Mouse (Mus musculus) hindbrain, embryonic 11.5 days (tissue): Measurements from ENCODE around the gene Car5a. TPM values are rescaled to one million over a fixed set of nuclear protein-coding genes. Genes with fewer than 3 reads are reported as not detected.

ENCODE experiments used
- ATAC-seq: fragments of 200-750 bp; cut with Nextera tagmentation; 2 replicates; pipeline ENCODE4 v1.8.0; 2017; ENCODE audit warnings: mild to moderate bottlenecking, moderate TSS enrichment, moderate library complexity; ENCODE audit not compliant: low FRiP score
- DNase-seq: peaks from one replicate; pipeline ENCODE4 v3.0.0-alpha.2; 2015; ENCODE audit warnings: low spot score
- H3K27ac ChIP-seq: fragments of 300-500 bp; sonication (generic); 2 replicates; pipeline ENCODE4 v1.5.1; 2014; ENCODE audit warnings: mild to moderate bottlenecking, low read depth, low read length
- H3K27me3 ChIP-seq: fragments of 300-500 bp; sonication (generic); 2 replicates; pipeline ENCODE4 v1.6.1; 2014; ENCODE audit warnings: mild to moderate bottlenecking, low read length, moderate library complexity, mixed read lengths; ENCODE audit not compliant: control insufficient read depth, insufficient read depth
- H3K36me3 ChIP-seq: fragments of 300-500 bp; sonication (generic); 2 replicates; pipeline ENCODE4 v1.6.1; 2014; ENCODE audit warnings: mild to moderate bottlenecking, low read length, moderate library complexity, mixed read lengths; ENCODE audit not compliant: control insufficient read depth, insufficient read depth
- H3K4me1 ChIP-seq: fragments of 300-500 bp; sonication (generic); replicated peaks from 2 replicates; pipeline ENCODE4 v1.6.1; 2014; ENCODE audit warnings: low read length, mixed read lengths; ENCODE audit not compliant: control insufficient read depth, insufficient read depth
- H3K4me2 ChIP-seq: fragments of 300-500 bp; sonication (generic); replicated peaks from 2 replicates; pipeline ENCODE4 v1.6.1; 2014; ENCODE audit warnings: mild to moderate bottlenecking, low read depth, low read length
- H3K4me3 ChIP-seq: fragments of 300-500 bp; sonication (generic); 2 replicates; pipeline ENCODE4 v1.5.1; 2014; ENCODE audit warnings: low read depth, low read length
- H3K9ac ChIP-seq: fragments of 300-500 bp; sonication (generic); 2 replicates; pipeline ENCODE4 v1.6.1; 2014; ENCODE audit warnings: low read depth, low read length
- H3K9me3 ChIP-seq: fragments of 300-500 bp; sonication (generic); 2 replicates; pipeline ENCODE4 v1.6.1; 2016; ENCODE audit warnings: low read length; ENCODE audit not compliant: control insufficient read depth
- WGBS: fragments of 180-500 bp; shearing (Covaris S2); extraction: QIAGEN DNeasy Blood & Tissue Kit; methylation state at CpG from one replicate; pipeline ENCODE4 v1.1.7; 2014; 5-methylcytosine and 5-hydroxymethylcytosine counted together
- polyA plus RNA-seq: library from polyadenylated mRNA; unstranded; fragments of >200 nt; fragmentation: Nextera tagmentation; extraction: Ambion mirVana; gene quantifications from 2 replicates; pipeline ENCODE4 v1.2.1, GENCODE M21; 2014

The Car5a gene
- polyA plus RNA-seq, 1 experiment from 2014 or later, result not detected

GRCm38 (mm10) chr8:121934506-121934905 lies 10.2 kb downstream of the Car5a start:
- DNase-seq, result peak; percentile 55
- 40% methylated on average over 4 of the region's 4 CpGs for WGBS
- Histone ChIP-seq H3K4me3 (no peak overlapping the region), H3K4me2 (no peak overlapping the region), H3K27me3 (no peaks in the 10 kb centered on the region), H3K9ac (no peak overlapping the region), H3K9me3 (no peaks in the 10 kb centered on the region), H3K27ac (no peak overlapping the region), H3K36me3 (no peaks in the 10 kb centered on the region), H3K4me1 (no peaks in the 10 kb centered on the region)
- ATAC-seq, result no peak

GRCm38 (mm10) chr8:121932668-121933520 lies 11.8 kb downstream of the Car5a start:
- Histone ChIP-seq H3K27ac (no peak overlapping the region), H3K9ac (no peak overlapping the region), H3K36me3 (no peaks in the 10 kb centered on the region), H3K9me3 (no peaks in the 10 kb centered on the region), H3K4me3 (no peak overlapping the region), H3K4me1 (no peaks in the 10 kb centered on the region), H3K4me2 (no peak overlapping the region), H3K27me3 (no peaks in the 10 kb centered on the region)
- WGBS, result 89% methylated on average over 14 of the region's 14 CpGs
- no peak for ATAC-seq
- no peak for DNase-seq

- no peak for ATAC-seq
- Histone ChIP-seq H3K36me3 (no peaks in the 10 kb centered on the region), H3K9me3 (no peaks in the 10 kb centered on the region), H3K27ac (no peak overlapping the region), H3K4me1 (no peaks in the 10 kb centered on the region), H3K9ac (no peak overlapping the region), H3K4me3 (no peak overlapping the region), H3K27me3 (no peaks in the 10 kb centered on the region), H3K4me2 (no peak overlapping the region)
- DNase-seq, result no peak
- 82% methylated on average over 12 of the region's 12 CpGs for WGBS
Measured at GRCm38 (mm10) chr8:121932026-121932667, 12.6 kb downstream of the Car5a start.

- Histone ChIP-seq H3K9ac (no peak overlapping the region), H3K9me3 (no peaks in the 10 kb centered on the region), H3K27me3 (no peaks in the 10 kb centered on the region), H3K27ac (no peak overlapping the region), H3K36me3 (no peaks in the 10 kb centered on the region), H3K4me2 (no peak overlapping the region), H3K4me1 (no peaks in the 10 kb centered on the region), H3K4me3 (no peak overlapping the region)
- no peak for DNase-seq
- 86% methylated on average over 7 of the region's 7 CpGs for WGBS
- no peak for ATAC-seq
Measured at GRCm38 (mm10) chr8:121931571-121931970, 13.1 kb downstream of the Car5a start.

GRCm38 (mm10) chr8:121930047-121930446 lies 14.7 kb downstream of the Car5a start:
- Histone ChIP-seq H3K4me1 (no peaks in the 10 kb centered on the region), H3K27ac (no peak overlapping the region), H3K4me2 (no peak overlapping the region), H3K27me3 (no peaks in the 10 kb centered on the region), H3K9ac (no peak overlapping the region), H3K4me3 (no peak overlapping the region), H3K36me3 (no peaks in the 10 kb centered on the region), H3K9me3 (no peaks in the 10 kb centered on the region)
- 84% methylated on average over 4 of the region's 4 CpGs for WGBS
- no peak for DNase-seq
- no peak for ATAC-seq

- 48% methylated on average over 8 of the region's 8 CpGs for WGBS
- DNase-seq (peak; percentile 55), ATAC-seq (no peak)
- Histone ChIP-seq H3K9me3 (no peaks in the 10 kb centered on the region), H3K9ac (no peak overlapping the region), H3K4me2 (no peak overlapping the region), H3K4me3 (no peak overlapping the region), H3K4me1 (no peaks in the 10 kb centered on the region), H3K36me3 (no peaks in the 10 kb centered on the region), H3K27ac (no peak overlapping the region), H3K27me3 (no peaks in the 10 kb centered on the region)
Measured at GRCm38 (mm10) chr8:121927316-121927715, 17.4 kb downstream of the Car5a start.

GRCm38 (mm10) chr8:121926266-121926665 lies 18.4 kb downstream of the Car5a start:
- H3K9me3 ChIP-seq, result no peaks in the 10 kb centered on the region
- 64% methylated on average over 8 of the region's 8 CpGs for WGBS
- no peak overlapping the region for H3K9ac ChIP-seq
- DNase-seq (no peak), ATAC-seq (no peak)
- no peak overlapping the region for H3K4me2 ChIP-seq
- no peaks in the 10 kb centered on the region for H3K27me3 ChIP-seq
- H3K4me1 ChIP-seq, result no peaks in the 10 kb centered on the region
- no peaks in the 10 kb centered on the region for H3K36me3 ChIP-seq
- no peak overlapping the region for H3K27ac ChIP-seq
- H3K4me3 ChIP-seq, result no peak overlapping the region

GRCm38 (mm10) chr8:121925624-121926023 lies 19.1 kb downstream of the Car5a start:
- no peak for ATAC-seq
- WGBS, result 30% methylated on average over 10 of the region's 10 CpGs

GRCm38 (mm10) chr8:121924681-121925080 lies 20.0 kb downstream of the Car5a start:
- WGBS, result 85% methylated on average over 5 of the region's 5 CpGs
- Histone ChIP-seq H3K4me3 (no peak overlapping the region), H3K9me3 (no peaks in the 10 kb centered on the region), H3K4me2 (no peak overlapping the region), H3K27ac (no peak overlapping the region), H3K4me1 (no peaks in the 10 kb centered on the region), H3K36me3 (no peaks in the 10 kb centered on the region), H3K27me3 (no peaks in the 10 kb centered on the region), H3K9ac (no peak overlapping the region)
- ATAC-seq (no peak), DNase-seq (no peak)

More at GRCm38 (mm10) chr8:121925624-121926023, 19.1 kb downstream of the Car5a start:
- peak; percentile 89 for DNase-seq
- H3K9me3 ChIP-seq, result no peaks in the 10 kb centered on the region
- H3K9ac ChIP-seq, result no peak overlapping the region
- no peak overlapping the region for H3K4me2 ChIP-seq
- H3K27me3 ChIP-seq, result no peaks in the 10 kb centered on the region
- H3K36me3 ChIP-seq, result no peaks in the 10 kb centered on the region
- H3K4me1 ChIP-seq, result no peaks in the 10 kb centered on the region
- H3K27ac ChIP-seq, result no peak overlapping the region
- no peak overlapping the region for H3K4me3 ChIP-seq
